Mouse (Mus musculus) gastrocnemius, postnatal 10 days (tissue): Measurements from ENCODE around the gene Tet3. TPM values are rescaled to one million over a fixed set of nuclear protein-coding genes. Genes with fewer than 3 reads are reported as not detected.

ENCODE experiments used
- DNase-seq: peaks from one replicate; pipeline ENCODE4 v3.0.0; 2021; ENCODE audit warnings: mixed read lengths
- microRNA-seq, 2 experiments: library from miRNA; unstranded; fragments of <30 nt; microRNA quantifications; one replicate each; pipeline ENCODE4 v1.2.0; 2021
- total RNA-seq, 2 experiments: library from RNA; stranded (reverse); gene quantifications; 2 replicates each; pipeline ENCODE4 v1.2.3; 2021

Tet3 gene
- total RNA-seq, 2 experiments from 2014 or later, result 41.5 to 47.0 TPM

GRCm38 (mm10) chr6:83325525-83326393 lies 133.1 kb downstream of the Tet3 start, which contains the start of the genes Mthfd2 and Mob1a:
Mthfd2 (minus strand) TSS chr6:83325908.
Mob1a (plus strand) TSS chr6:83326016.
- DNase-seq, result peak; percentile 91

GRCm38 (mm10) chr6:83323652-83324419 lies 135.0 kb downstream of the Tet3 start:
- DNase-seq, result no peak

- DNase-seq, result no peak
These were observed 136.1 kb downstream of the Tet3 start for GRCm38 (mm10) chr6:83322794-83323193.

- no peak for DNase-seq
These were observed 137.0 kb downstream of the Tet3 start for GRCm38 (mm10) chr6:83321927-83322326.

- peak; percentile 91 for DNase-seq
These were observed 141.7 kb downstream of the Tet3 start for GRCm38 (mm10) chr6:83317108-83317741.

- DNase-seq, result no peak
These were observed 142.9 kb downstream of the Tet3 start for GRCm38 (mm10) chr6:83316022-83316421.

GRCm38 (mm10) chr6:83315293-83315692 lies 143.6 kb downstream of the Tet3 start:
- no peak for DNase-seq

GRCm38 (mm10) chr6:83312514-83312913 lies 146.4 kb downstream of the Tet3 start:
- DNase-seq, result no peak

Small RNA genes lying within 50 kb of the gene (microRNA-seq; reads per million reads assigned to microRNA genes)
- gene Mir6374, result 0 reads per million in 2 experiments

Other genes with a start within 250 kb of the Tet3 start
- gene Slc4a5, start 239.3 kb downstream of the Tet3 start, total RNA-seq, result under 1 TPM in 1 of 2 experiments, not detected in 1; 0.05 TPM
- gene Mthfd2, start 133.2 kb downstream of the Tet3 start, total RNA-seq, result 1 to 10 TPM; 5.0 to 8.0 TPM
- 10 to 100 TPM; 19.7 to 26.0 TPM for gene Mob1a, start 133.1 kb downstream of the Tet3 start, total RNA-seq
- gene Bola3, start 109.9 kb downstream of the Tet3 start, total RNA-seq, result 100 to 1,000 TPM; 175 to 186 TPM
- 10 to 100 TPM; 22.3 to 29.4 TPM for gene Dguok, start 47.9 kb upstream of the Tet3 start, total RNA-seq
- gene Actg2, start 77.2 kb upstream of the Tet3 start, total RNA-seq, result 1 to 10 TPM; 3.6 to 5.3 TPM
- 10 to 100 TPM in 1 of 2 experiments, 1 to 10 TPM in 1; 9.8 to 10.7 TPM for gene Stambp, start 113.6 kb upstream of the Tet3 start, total RNA-seq
- under 1 TPM in 1 of 2 experiments, not detected in 1; 0.32 TPM for gene Clec4f, start 197.1 kb upstream of the Tet3 start, total RNA-seq
- gene Cd207, start 218.8 kb upstream of the Tet3 start, total RNA-seq, result not detected